Comparison of ENCODE assay signal across 14 mouse cellular contexts in genomic region chr4:48454106-48454773, GRCm38 (mm10). TPM values are rescaled to one million over a fixed set of nuclear protein-coding genes. Genes with fewer than 3 reads are reported as not detected.
DNase-seq lines count a peak whose midpoint lies in the region; ATAC-seq and TF ChIP-seq lines count a peak whose summit lies in the region.
"Had no signal": no experiment of that assay in that cellular context is flagged by ENCODE, and none has a peak within 500 bp of the region (broad histone marks: within the 10 kb centered on the region; RNA-seq: fewer than 3 reads in every experiment).

No protein-coding gene starts in this region.

- H3K27ac ChIP-seq in forebrain, postnatal 0 days (ENCODE audit: low read depth, low read length), result no peak overlapping the region
- H3K27ac ChIP-seq in forebrain, embryonic 15.5 days (replicated peaks), result no peak overlapping the region
- no peak overlapping the region for H3K27ac ChIP-seq in kidney, embryonic 16.5 days (ENCODE audit: low read length)
- H3K27ac ChIP-seq: forebrain, embryonic 13.5 days; hindbrain, embryonic 15.5 days had no signal

- peaks cover 49% of the 10 kb centered on the region for H3K36me3 ChIP-seq in forebrain, postnatal 0 days (ENCODE audit: insufficient read depth)
- peaks cover 58% of the 10 kb centered on the region for H3K36me3 ChIP-seq in forebrain, embryonic 15.5 days
- peaks cover 48% of the 10 kb centered on the region for H3K36me3 ChIP-seq in kidney, embryonic 16.5 days (ENCODE audit: insufficient read depth, low read length)

- no peaks in the 10 kb centered on the region for H3K9me3 ChIP-seq in forebrain, postnatal 0 days (ENCODE audit: low read length)
- H3K9me3 ChIP-seq in forebrain, embryonic 15.5 days, result no peaks in the 10 kb centered on the region
- H3K9me3 ChIP-seq in kidney, embryonic 16.5 days (ENCODE audit: low read length), result no peaks in the 10 kb centered on the region
- H3K9me3 ChIP-seq: forebrain, embryonic 13.5 days; hindbrain, embryonic 15.5 days had no signal

- peak; percentile 57 for TF ChIP-seq CTCF in forebrain, postnatal 0 days (IDR thresholded peaks at IDR 0.05; ENCODE audit: low read depth)

- no peak overlapping the region for H3K9ac ChIP-seq in forebrain, postnatal 0 days
- H3K9ac ChIP-seq in forebrain, embryonic 15.5 days (replicated peaks), result no peak overlapping the region
- H3K9ac ChIP-seq in kidney, embryonic 16.5 days (replicated peaks; ENCODE audit: low read length), result no peak overlapping the region
- H3K9ac ChIP-seq: forebrain, embryonic 13.5 days; hindbrain, embryonic 15.5 days; liver, postnatal 0 days had no signal

- H3K4me2 ChIP-seq in forebrain, postnatal 0 days (ENCODE audit: low read depth), result no peak overlapping the region
- no peak overlapping the region for H3K4me2 ChIP-seq in forebrain, embryonic 15.5 days (replicated peaks)
- no peak overlapping the region for H3K4me2 ChIP-seq in kidney, embryonic 16.5 days (replicated peaks; ENCODE audit: low read depth, low read length)
- H3K4me2 ChIP-seq: forebrain, embryonic 13.5 days; hindbrain, embryonic 15.5 days had no signal

- H3K27me3 ChIP-seq in forebrain, postnatal 0 days (ENCODE audit: insufficient read depth, low read length), result no peaks in the 10 kb centered on the region
- H3K27me3 ChIP-seq in forebrain, embryonic 15.5 days, result no peaks in the 10 kb centered on the region
- H3K27me3 ChIP-seq in kidney, embryonic 16.5 days (ENCODE audit: insufficient read depth, low read length), result no peaks in the 10 kb centered on the region
- H3K27me3 ChIP-seq: forebrain, embryonic 13.5 days; hindbrain, embryonic 15.5 days had no signal

- peak; percentile 60 for DNase-seq in forebrain, postnatal 0 days
- DNase-seq in kidney, postnatal 14 days, result peak; percentile 5
- peak; percentile 16 for DNase-seq in right cerebral cortex, adult 18-20 months
- no peak for DNase-seq in right cerebral cortex, postnatal 25 days
- DNase-seq in telencephalon, adult 2 months (ENCODE audit: low read depth, low spot score), result peak; percentile 15
- no peak for DNase-seq in cerebellum, adult 11-12 months
- DNase-seq: heart, adult 18-20 months; liver, postnatal 0 days had no signal

- H3K4me1 ChIP-seq in forebrain, postnatal 0 days (ENCODE audit: insufficient read depth), result no peaks in the 10 kb centered on the region
- H3K4me1 ChIP-seq in forebrain, embryonic 15.5 days, result no peaks in the 10 kb centered on the region
- H3K4me1 ChIP-seq in kidney, embryonic 16.5 days (ENCODE audit: insufficient read depth, low read length), result no peaks in the 10 kb centered on the region
- H3K4me1 ChIP-seq: forebrain, embryonic 13.5 days; hindbrain, embryonic 15.5 days had no signal

- no peak overlapping the region for H3K4me3 ChIP-seq in forebrain, postnatal 0 days (ENCODE audit: low read depth, low read length)
- H3K4me3 ChIP-seq in forebrain, embryonic 15.5 days, result no peak overlapping the region
- no peak overlapping the region for H3K4me3 ChIP-seq in kidney, embryonic 16.5 days (ENCODE audit: low read length)
- H3K4me3 ChIP-seq: forebrain, embryonic 13.5 days; hindbrain, embryonic 15.5 days; myocyte had no signal

- peak; percentile 62; the same call in 1 of the 2 replicates for ATAC-seq in forebrain, postnatal 0 days
- ATAC-seq in forebrain, embryonic 15.5 days (replicated peaks), result no peak
- no peak for ATAC-seq in kidney, embryonic 16.5 days (ENCODE audit: low FRiP score, low TSS enrichment)
- ATAC-seq: activated CD4-positive, CD25-positive, alpha-beta regulatory T cell, adult 4 months; forebrain, embryonic 13.5 days; liver, postnatal 0 days had no signal

- WGBS in forebrain, postnatal 0 days, result 97% methylated on average over 2 of the region's 2 CpGs
- 97% methylated on average over 2 of the region's 2 CpGs for WGBS in forebrain, embryonic 15.5 days
- 90% methylated on average over 2 of the region's 2 CpGs for WGBS in kidney, embryonic 16.5 days

RNA-seq across cellular contexts. Expression of gene Tex10, which starts 19.0 kb away (rescaled TPM):
- total RNA-seq in forebrain, postnatal 0 days (2014; rRNA removed), result 31.1 and 39.5 TPM in 2 replicates
- 21.4 and 22.0 TPM in 2 replicates for polyA plus RNA-seq in forebrain, postnatal 0 days (2015; fragmentation: Nextera tagmentation; extraction: Ambion mirVana)
- polyA plus RNA-seq in forebrain, embryonic 15.5 days (2015; fragmentation: Nextera tagmentation; extraction: Ambion mirVana), result 43.3 and 47.2 TPM in 2 replicates
- 56.9 and 57.5 TPM in 2 replicates for polyA plus RNA-seq in kidney, embryonic 16.5 days (2015; fragmentation: Nextera tagmentation; extraction: Ambion mirVana)

Comparison
In these comparisons a context has a peak if more than half of its experiments do, and no peak if none do; other contexts are left out.
1. DNase-seq: peak in forebrain, postnatal 0 days (single experiment), kidney, postnatal 14 days (single experiment), right cerebral cortex, adult 18-20 months (single experiment) and telencephalon, adult 2 months (single experiment); none in right cerebral cortex, postnatal 25 days (single experiment) and cerebellum, adult 11-12 months (single experiment).